ENCODE assay signal across 30 mouse cellular contexts in genomic region chr12:3778286-3778685, GRCm38 (mm10). TPM values are rescaled to one million over a fixed set of nuclear protein-coding genes. Genes with fewer than 3 reads are reported as not detected.
DNase-seq lines count a peak whose midpoint lies in the region; ATAC-seq and TF ChIP-seq lines count a peak whose summit lies in the region.
"Had no signal": no experiment of that assay in that cellular context is flagged by ENCODE, and none has a peak within 500 bp of the region (broad histone marks: within the 10 kb centered on the region; RNA-seq: fewer than 3 reads in every experiment).

No protein-coding gene starts in this region.

- no peak for TF ChIP-seq POLR2A in bone marrow macrophage, adult 2 months (IDR thresholded peaks at IDR 0.05; ENCODE audit: borderline replicate concordance, low read depth, low read length)

- peak; percentile 41 to 61 for DNase-seq in kidney, adult 8-10 months
- no peak for DNase-seq in kidney, postnatal 0 days (ENCODE audit: low spot score)
- no peak for DNase-seq in embryo, embryonic 11 days
- DNase-seq in gastrocnemius, postnatal 4 days (ENCODE audit: low spot score in 2 of 2) = no peak
- DNase-seq: adrenal gland, postnatal 14 days; cerebellum, adult 11-12 months; cerebellum, postnatal 10 days; gastrocnemius, postnatal 25 days; heart, adult 18-20 months; heart, postnatal 36 days; lung, adult 2 months; lung, postnatal 10 days; spleen, adult 18-20 months; thymus, postnatal 36 days had no signal

- peak overlapping the region; percentile 36 for H3K27ac ChIP-seq in bone marrow macrophage, adult 2 months (ENCODE audit: insufficient read depth, low read depth, low read length)
- H3K27ac ChIP-seq in kidney, postnatal 0 days = peak overlapping the region; percentile 44
- peak overlapping the region; percentile 99 for H3K27ac ChIP-seq in macrophage
- no peak overlapping the region for H3K27ac ChIP-seq in forebrain, embryonic 16.5 days (ENCODE audit: low read length)
- H3K27ac ChIP-seq: forebrain, embryonic 13.5 days; hindbrain, embryonic 12.5 days; hindbrain, postnatal 0 days; intestine, embryonic 15.5 days; limb, embryonic 10.5 days; limb, embryonic 15.5 days; liver, embryonic 14.5 days had no signal

- H3K36me3 ChIP-seq in kidney, postnatal 0 days (ENCODE audit: insufficient read depth, low read length) = no peaks in the 10 kb centered on the region
- no peaks in the 10 kb centered on the region for H3K36me3 ChIP-seq in macrophage (ENCODE audit: inconsistent target)
- no peaks in the 10 kb centered on the region for H3K36me3 ChIP-seq in forebrain, embryonic 16.5 days (ENCODE audit: control insufficient read depth, insufficient read depth)
- H3K36me3 ChIP-seq: intestine, embryonic 15.5 days had no signal

- H3K4me2 ChIP-seq in kidney, postnatal 0 days (ENCODE audit: low read length) = no peak overlapping the region
- H3K4me2 ChIP-seq in forebrain, embryonic 16.5 days (ENCODE audit: low read length) = no peak overlapping the region
- H3K4me2 ChIP-seq: forebrain, embryonic 13.5 days; heart, embryonic 11.5 days; hindbrain, embryonic 12.5 days; intestine, embryonic 15.5 days; limb, embryonic 15.5 days; midbrain, embryonic 11.5 days had no signal

- no peaks in the 10 kb centered on the region for H3K79me2 ChIP-seq in macrophage (ENCODE audit: inconsistent target)

- WGBS in kidney, postnatal 0 days = 76% methylated on average over 6 of the region's 6 CpGs
- WGBS in macrophage (ENCODE audit: missing documents) = 85% methylated on average over 6 of the region's 6 CpGs
- WGBS in forebrain, embryonic 16.5 days = 89% methylated on average over 6 of the region's 6 CpGs

- no peak overlapping the region for H3K4me3 ChIP-seq in bone marrow macrophage, adult 2 months (ENCODE audit: insufficient read depth, low read length)
- no peak overlapping the region for H3K4me3 ChIP-seq in kidney, postnatal 0 days (replicated peaks; ENCODE audit: low read depth, low read length)
- H3K4me3 ChIP-seq in macrophage (ENCODE audit: inconsistent target) = no peak overlapping the region
- H3K4me3 ChIP-seq in forebrain, embryonic 16.5 days (replicated peaks; ENCODE audit: low read length) = no peak overlapping the region
- H3K4me3 ChIP-seq: erythroblast, embryonic 14.5 days; forebrain, embryonic 13.5 days; hindbrain, embryonic 12.5 days; intestine, embryonic 15.5 days; layer of hippocampus, adult 2 months; limb, embryonic 10.5 days; limb, embryonic 15.5 days had no signal

- peaks cover 63% of the 10 kb centered on the region for H3K4me1 ChIP-seq in bone marrow macrophage, adult 2 months (ENCODE audit: control insufficient read depth, insufficient read depth, low read length)
- peaks cover 37% of the 10 kb centered on the region for H3K4me1 ChIP-seq in kidney, postnatal 0 days (replicated peaks; ENCODE audit: insufficient read depth, low read length)
- peaks cover 14% of the 10 kb centered on the region for H3K4me1 ChIP-seq in forebrain, embryonic 16.5 days (replicated peaks; ENCODE audit: control insufficient read depth, insufficient read depth, low read length)

- H3K9me3 ChIP-seq in kidney, postnatal 0 days (replicated peaks; ENCODE audit: low read length) = no peaks in the 10 kb centered on the region
- H3K9me3 ChIP-seq in forebrain, embryonic 16.5 days (ENCODE audit: control insufficient read depth, low read length) = no peaks in the 10 kb centered on the region
- H3K9me3 ChIP-seq: forebrain, embryonic 13.5 days; hindbrain, embryonic 12.5 days; intestine, embryonic 15.5 days; limb, embryonic 10.5 days; limb, embryonic 15.5 days had no signal

- H3K9ac ChIP-seq in kidney, postnatal 0 days (ENCODE audit: low read depth, low read length) = no peak overlapping the region
- no peak overlapping the region for H3K9ac ChIP-seq in forebrain, embryonic 16.5 days (replicated peaks; ENCODE audit: low read depth, low read length)
- H3K9ac ChIP-seq: forebrain, embryonic 13.5 days; hindbrain, embryonic 12.5 days; intestine, embryonic 15.5 days; limb, embryonic 15.5 days; liver, embryonic 14.5 days had no signal

- ATAC-seq in kidney, postnatal 0 days (replicated peaks; ENCODE audit: low FRiP score, low read depth) = no peak
- ATAC-seq in forebrain, embryonic 16.5 days = no peak
- ATAC-seq: CD4-positive, CD25-positive, alpha-beta regulatory T cell, adult 4 months; forebrain, embryonic 13.5 days; hindbrain, postnatal 0 days; intestine, embryonic 15.5 days; midbrain, embryonic 16.5 days had no signal

- no peak for TF ChIP-seq CTCF in bone marrow macrophage, adult 2 months (IDR thresholded peaks at IDR 0.05; ENCODE audit: low read depth, low read length)
- no peak for TF ChIP-seq CTCF in kidney, postnatal 0 days (IDR thresholded peaks at IDR 0.05; ENCODE audit: low read depth)

- H3K27me3 ChIP-seq in kidney, postnatal 0 days (ENCODE audit: insufficient read depth, low read length) = no peaks in the 10 kb centered on the region
- H3K27me3 ChIP-seq in forebrain, embryonic 16.5 days (replicated peaks; ENCODE audit: control insufficient read depth, insufficient read depth, low read length) = no peaks in the 10 kb centered on the region
- H3K27me3 ChIP-seq: forebrain, embryonic 13.5 days; intestine, embryonic 15.5 days; limb, embryonic 15.5 days had no signal

RNA-seq across cellular contexts. Expression of gene Dnmt3a, which starts 27.5 kb away (rescaled TPM):
- 36.9 and 53.8 TPM in 2 replicates for polyA plus RNA-seq in bone marrow macrophage, adult 2 months (2012; ENCODE audit: insufficient read depth, insufficient read length, missing spikeins)
- 96.5 and 112 TPM in 2 replicates for polyA plus RNA-seq in kidney, postnatal 0 days (2015; fragmentation: Nextera tagmentation; extraction: Ambion mirVana)
- total RNA-seq in macrophage (2018; cell fraction: chromatin; rRNA removed) = 1,000 to 10,000 TPM in 3 of 26 experiments, 100 to 1,000 TPM in 23; 182 to 1,452 (median 590) TPM
- total RNA-seq in macrophage (2018; cell fraction: cytosol; rRNA removed) = 100 to 1,000 TPM in 25 of 26 experiments, 10 to 100 TPM in 1; 83.9 to 342 (median 173) TPM
- 100 to 1,000 TPM; 125 to 674 (median 269) TPM for total RNA-seq in macrophage (2018; cell fraction: nucleus; rRNA removed)
- polyA plus RNA-seq in macrophage (2018) = 76.3 to 253 TPM (median 241 TPM) in 3 replicates
- polyA plus RNA-seq in forebrain, embryonic 16.5 days (2015; fragmentation: Nextera tagmentation; extraction: Ambion mirVana) = 86.3 and 86.6 TPM in 2 replicates
- 100 to 1,000 TPM; 155 to 169 TPM for total RNA-seq in gastrocnemius, postnatal 4 days (2021)

Comparison
In these comparisons a context has a peak if more than half of its experiments do, and no peak if none do; other contexts are left out.
1. DNase-seq: peak in kidney, adult 8-10 months (2 of 2); none in kidney, postnatal 0 days (single experiment), embryo, embryonic 11 days (single experiment) and gastrocnemius, postnatal 4 days (0 of 2).